Mouse (Mus musculus): ENCODE data around the gene Klhl42. TPM values are rescaled to one million over a fixed set of nuclear protein-coding genes. Genes with fewer than 3 reads are reported as not detected.

Gene Klhl42
- polyA plus RNA-seq, 1 experiment from 2014 or later: 11.2 TPM

DNA sequence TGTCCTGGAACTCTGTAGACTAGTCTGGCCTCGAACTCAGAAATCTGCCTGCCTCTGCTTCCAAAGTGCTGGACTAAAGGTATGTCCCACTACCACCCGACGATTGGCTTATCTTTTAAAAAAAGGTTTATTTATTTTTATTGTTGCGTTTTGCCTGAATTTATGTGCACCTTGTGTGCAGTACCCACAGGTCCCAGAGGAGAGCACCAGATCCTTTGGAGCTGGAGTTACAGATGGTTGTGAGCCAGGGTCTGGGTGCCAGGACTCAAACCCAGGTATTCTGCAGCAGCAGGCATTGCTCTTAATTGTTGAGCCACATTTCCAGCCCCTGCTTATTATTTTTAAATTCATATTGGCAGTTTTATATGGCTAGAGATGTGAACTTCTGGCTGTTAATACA, 4.9 kb downstream of the Klhl42 start:
- WGBS: 94% methylated on average over 4 of the region's 4 CpGs
- H3K27me3 ChIP-seq (replicated peaks; ENCODE audit: control insufficient read depth, insufficient read depth, low read length): no peaks in the 10 kb centered on the region
- no peak for ATAC-seq (replicated peaks; ENCODE audit: low FRiP score, low TSS enrichment, low read depth)

GRCm38 (mm10) chr6:147096934-147097333, 5.8 kb downstream of the Klhl42 start:
- ATAC-seq (replicated peaks; ENCODE audit: low FRiP score, low TSS enrichment, low read depth) (no peak), DNase-seq (ENCODE audit: low spot score) (no peak)
- Histone ChIP-seq H3K36me3 (ENCODE audit: control insufficient read depth, insufficient read depth, low read length) (peaks cover 23% of the 10 kb centered on the region), H3K27me3 (replicated peaks; ENCODE audit: control insufficient read depth, insufficient read depth, low read length) (no peaks in the 10 kb centered on the region), H3K4me1 (replicated peaks; ENCODE audit: control insufficient read depth, insufficient read depth, low read length) (peaks cover 22% of the 10 kb centered on the region), H3K9me3 (ENCODE audit: control insufficient read depth, low read length) (no peaks in the 10 kb centered on the region), H3K27ac (ENCODE audit: low read depth) (no peak overlapping the region), H3K9ac (ENCODE audit: low read length) (no peak overlapping the region), H3K4me3 (ENCODE audit: low read depth, low read length) (no peak overlapping the region), H3K4me2 (ENCODE audit: low read length) (no peak overlapping the region)
- 71% methylated on average over 3 of the region's 3 CpGs for WGBS

More for the DNA sequence above, 4.9 kb downstream of the Klhl42 start:
- Histone ChIP-seq H3K9ac (ENCODE audit: low read length) (no peak overlapping the region), H3K27ac (ENCODE audit: low read depth) (no peak overlapping the region), H3K9me3 (ENCODE audit: control insufficient read depth, low read length) (no peaks in the 10 kb centered on the region), H3K4me2 (ENCODE audit: low read length) (no peak overlapping the region), H3K4me1 (replicated peaks; ENCODE audit: control insufficient read depth, insufficient read depth, low read length) (peaks cover 22% of the 10 kb centered on the region), H3K36me3 (ENCODE audit: control insufficient read depth, insufficient read depth, low read length) (peaks cover 19% of the 10 kb centered on the region), H3K4me3 (ENCODE audit: low read depth, low read length) (no peak overlapping the region)
- DNase-seq (ENCODE audit: low spot score): no peak

- Histone ChIP-seq H3K4me3 (ENCODE audit: low read depth, low read length) (no peak overlapping the region), H3K36me3 (ENCODE audit: control insufficient read depth, insufficient read depth, low read length) (peaks cover 28% of the 10 kb centered on the region), H3K9me3 (ENCODE audit: control insufficient read depth, low read length) (no peaks in the 10 kb centered on the region), H3K27me3 (replicated peaks; ENCODE audit: control insufficient read depth, insufficient read depth, low read length) (no peaks in the 10 kb centered on the region), H3K4me1 (replicated peaks; ENCODE audit: control insufficient read depth, insufficient read depth, low read length) (peaks cover 19% of the 10 kb centered on the region), H3K4me2 (ENCODE audit: low read length) (no peak overlapping the region), H3K27ac (ENCODE audit: low read depth) (no peak overlapping the region), H3K9ac (ENCODE audit: low read length) (no peak overlapping the region)
- WGBS: 46% methylated on average over 8 of the region's 8 CpGs
- ATAC-seq (replicated peaks; ENCODE audit: low FRiP score, low TSS enrichment, low read depth) (no peak), DNase-seq (ENCODE audit: low spot score) (no peak)
These were observed 6.3 kb downstream of the Klhl42 start for GRCm38 (mm10) chr6:147097346-147097929.

DNA sequence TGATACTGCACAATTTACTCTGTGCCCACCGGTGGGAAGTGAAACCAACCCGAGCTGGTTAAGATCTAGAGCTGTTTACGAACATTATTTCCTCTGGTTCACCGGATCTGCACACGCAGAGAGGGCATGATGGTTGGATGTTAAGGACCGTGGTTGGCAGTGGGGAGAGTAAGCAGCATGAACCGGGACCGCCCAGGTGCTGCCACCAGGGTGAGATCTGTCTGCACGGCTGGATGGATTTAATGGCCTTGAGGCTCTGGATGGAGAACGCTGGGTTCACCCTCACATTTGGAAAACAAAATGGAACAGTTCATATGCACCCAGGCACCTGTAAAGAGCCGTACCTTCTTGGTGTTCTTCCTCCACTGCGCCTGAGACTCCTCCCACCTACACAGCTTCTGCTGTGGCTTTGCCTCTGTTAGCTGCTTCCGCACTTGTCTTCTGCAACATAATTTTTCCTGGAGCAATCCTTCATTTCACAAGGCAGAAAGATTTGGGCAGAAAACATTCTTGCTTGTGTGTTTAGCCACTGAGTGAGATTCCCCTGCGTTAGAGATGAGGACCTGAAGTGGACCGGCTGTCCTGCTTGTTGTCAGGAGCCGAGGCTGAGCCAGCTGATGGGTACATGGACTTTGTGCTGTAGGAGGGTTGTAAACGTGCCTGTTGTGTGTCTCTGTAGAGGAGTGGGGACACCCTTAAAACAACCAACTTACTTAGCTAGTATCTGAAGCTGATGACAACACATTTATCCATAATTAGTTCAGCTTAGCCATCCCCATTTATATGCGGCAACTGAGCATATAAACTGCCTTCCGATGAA, 8.5 kb downstream of the Klhl42 start:
- Histone ChIP-seq H3K27ac (ENCODE audit: low read depth) (no peak overlapping the region), H3K9me3 (ENCODE audit: control insufficient read depth, low read length) (no peaks in the 10 kb centered on the region), H3K27me3 (replicated peaks; ENCODE audit: control insufficient read depth, insufficient read depth, low read length) (no peaks in the 10 kb centered on the region), H3K4me2 (ENCODE audit: low read length) (no peak overlapping the region), H3K4me3 (ENCODE audit: low read depth, low read length) (no peak overlapping the region), H3K4me1 (replicated peaks; ENCODE audit: control insufficient read depth, insufficient read depth, low read length) (peaks cover 6% of the 10 kb centered on the region; the same call in 1 of the 2 replicates), H3K36me3 (ENCODE audit: control insufficient read depth, insufficient read depth, low read length) (peaks cover 38% of the 10 kb centered on the region), H3K9ac (ENCODE audit: low read length) (no peak overlapping the region)
- WGBS: 48% methylated on average over 19 of the region's 19 CpGs
- ATAC-seq (replicated peaks; ENCODE audit: low FRiP score, low TSS enrichment, low read depth): no peak
- DNase-seq (ENCODE audit: low spot score): no peak

DNA sequence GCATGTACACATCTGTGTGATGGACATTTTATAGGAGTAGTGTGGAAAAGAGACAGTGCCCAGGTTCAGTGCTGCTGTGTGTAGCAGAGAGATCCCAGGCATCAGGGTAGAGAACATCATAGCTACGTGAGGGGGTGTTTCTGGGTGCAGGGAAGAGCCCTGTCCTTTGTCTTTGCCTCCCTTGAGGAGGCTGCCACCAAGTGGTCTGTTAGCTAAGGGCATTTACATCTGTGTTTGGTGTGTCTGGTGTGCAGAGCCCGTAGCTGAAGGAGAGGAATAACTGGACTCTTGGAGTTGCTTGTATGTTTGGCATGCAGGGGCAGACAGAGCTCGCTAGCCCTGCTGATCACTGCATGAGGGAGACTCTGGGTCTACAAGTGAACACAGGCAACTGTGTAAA, 11.1 kb downstream of the Klhl42 start:
- peaks cover 32% of the 10 kb centered on the region for H3K36me3 ChIP-seq (ENCODE audit: control insufficient read depth, insufficient read depth, low read length)
- no peak overlapping the region for H3K27ac ChIP-seq (ENCODE audit: low read depth)
- WGBS: 84% methylated on average over 3 of the region's 3 CpGs
- no peak for DNase-seq (ENCODE audit: low spot score)
- H3K4me3 ChIP-seq (ENCODE audit: low read depth, low read length): no peak overlapping the region
- 0 out of 2 replicates have a peak, but pooled peaks cover 5% of the 10 kb centered on the region for H3K4me1 ChIP-seq (replicated peaks; ENCODE audit: control insufficient read depth, insufficient read depth, low read length)
- H3K27me3 ChIP-seq (replicated peaks; ENCODE audit: control insufficient read depth, insufficient read depth, low read length): no peaks in the 10 kb centered on the region
- no peaks in the 10 kb centered on the region for H3K9me3 ChIP-seq (ENCODE audit: control insufficient read depth, low read length)
- no peak for ATAC-seq (replicated peaks; ENCODE audit: low FRiP score, low TSS enrichment, low read depth)
- no peak overlapping the region for H3K9ac ChIP-seq (ENCODE audit: low read length)
- H3K4me2 ChIP-seq (ENCODE audit: low read length): no peak overlapping the region

DNA sequence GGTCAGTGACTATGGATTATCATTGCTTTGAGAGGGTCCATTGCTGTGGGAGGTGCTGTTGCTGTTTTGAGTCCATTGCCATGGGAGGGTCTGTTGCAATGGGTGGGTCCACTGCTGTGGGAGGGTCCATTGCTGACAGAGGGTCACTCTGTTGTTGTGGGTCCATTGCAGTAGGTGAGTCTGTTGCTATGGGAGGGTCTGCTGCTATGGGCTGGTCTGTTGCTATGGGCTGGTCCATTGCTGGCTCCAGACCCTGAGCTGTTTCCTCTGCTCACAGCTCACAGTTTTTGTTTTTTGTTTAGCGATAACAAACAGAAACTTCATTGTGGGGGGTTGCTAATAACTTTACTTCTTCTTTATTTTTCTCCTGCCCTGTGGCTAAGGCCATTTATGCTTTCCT, 14.3 kb downstream of the Klhl42 start:
- no peaks in the 10 kb centered on the region for H3K9me3 ChIP-seq (ENCODE audit: control insufficient read depth, low read length)
- no peak overlapping the region for H3K4me2 ChIP-seq (ENCODE audit: low read length)
- H3K4me3 ChIP-seq (ENCODE audit: low read depth, low read length): no peak overlapping the region
- H3K4me1 ChIP-seq (replicated peaks; ENCODE audit: control insufficient read depth, insufficient read depth, low read length): no peaks in the 10 kb centered on the region
- H3K36me3 ChIP-seq (ENCODE audit: control insufficient read depth, insufficient read depth, low read length): peaks cover 60% of the 10 kb centered on the region
- H3K9ac ChIP-seq (ENCODE audit: low read length): no peak overlapping the region
- ATAC-seq (replicated peaks; ENCODE audit: low FRiP score, low TSS enrichment, low read depth) (no peak), DNase-seq (ENCODE audit: low spot score) (no peak)
- no peak overlapping the region for H3K27ac ChIP-seq (ENCODE audit: low read depth)
- WGBS: 100% methylated on average over 1 of the region's 1 CpGs
- H3K27me3 ChIP-seq (replicated peaks; ENCODE audit: control insufficient read depth, insufficient read depth, low read length): no peaks in the 10 kb centered on the region

GRCm38 (mm10) chr6:147106716-147107115, 15.5 kb downstream of the Klhl42 start:
- Histone ChIP-seq H3K4me3 (ENCODE audit: low read depth, low read length) (no peak overlapping the region), H3K27me3 (replicated peaks; ENCODE audit: control insufficient read depth, insufficient read depth, low read length) (no peaks in the 10 kb centered on the region), H3K27ac (ENCODE audit: low read depth) (no peak overlapping the region), H3K36me3 (ENCODE audit: control insufficient read depth, insufficient read depth, low read length) (peaks cover 62% of the 10 kb centered on the region), H3K9ac (ENCODE audit: low read length) (no peak overlapping the region), H3K9me3 (ENCODE audit: control insufficient read depth, low read length) (no peaks in the 10 kb centered on the region), H3K4me2 (ENCODE audit: low read length) (no peak overlapping the region), H3K4me1 (replicated peaks; ENCODE audit: control insufficient read depth, insufficient read depth, low read length) (no peaks in the 10 kb centered on the region)
- DNase-seq (ENCODE audit: low spot score) (no peak), ATAC-seq (replicated peaks; ENCODE audit: low FRiP score, low TSS enrichment, low read depth) (no peak)
- 96% methylated on average over 6 of the region's 6 CpGs for WGBS

DNA sequence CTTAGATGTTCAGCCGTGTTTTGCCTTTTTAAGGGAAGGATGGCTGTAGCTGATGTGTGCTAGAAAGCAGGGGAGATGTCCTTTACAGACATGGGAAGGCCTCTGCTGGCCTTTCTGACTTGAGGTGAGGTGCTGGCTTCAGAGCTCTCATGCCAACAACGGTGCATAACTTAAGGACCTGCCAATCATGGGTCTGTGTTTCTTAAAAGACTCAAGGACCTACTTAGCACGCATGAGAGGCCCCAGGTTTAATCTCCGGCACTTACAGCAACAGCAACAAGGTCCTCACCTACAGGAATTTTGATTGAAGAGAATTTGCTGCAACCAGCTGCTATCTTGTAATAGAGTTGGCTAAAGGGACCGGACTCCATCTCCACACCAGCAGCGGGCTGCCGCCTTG, 18.1 kb downstream of the Klhl42 start:
- H3K27me3 ChIP-seq (replicated peaks; ENCODE audit: control insufficient read depth, insufficient read depth, low read length): no peaks in the 10 kb centered on the region
- no peaks in the 10 kb centered on the region for H3K4me1 ChIP-seq (replicated peaks; ENCODE audit: control insufficient read depth, insufficient read depth, low read length)
- peaks cover 52% of the 10 kb centered on the region for H3K36me3 ChIP-seq (ENCODE audit: control insufficient read depth, insufficient read depth, low read length)
- no peak overlapping the region for H3K27ac ChIP-seq (ENCODE audit: low read depth)
- no peak overlapping the region for H3K4me3 ChIP-seq (ENCODE audit: low read depth, low read length)
- ATAC-seq (replicated peaks; ENCODE audit: low FRiP score, low TSS enrichment, low read depth) (no peak), DNase-seq (ENCODE audit: low spot score) (no peak)
- 88% methylated on average over 7 of the region's 7 CpGs for WGBS
- no peak overlapping the region for H3K4me2 ChIP-seq (ENCODE audit: low read length)
- H3K9me3 ChIP-seq (ENCODE audit: control insufficient read depth, low read length): no peaks in the 10 kb centered on the region
- H3K9ac ChIP-seq (ENCODE audit: low read length): no peak overlapping the region

DNA sequence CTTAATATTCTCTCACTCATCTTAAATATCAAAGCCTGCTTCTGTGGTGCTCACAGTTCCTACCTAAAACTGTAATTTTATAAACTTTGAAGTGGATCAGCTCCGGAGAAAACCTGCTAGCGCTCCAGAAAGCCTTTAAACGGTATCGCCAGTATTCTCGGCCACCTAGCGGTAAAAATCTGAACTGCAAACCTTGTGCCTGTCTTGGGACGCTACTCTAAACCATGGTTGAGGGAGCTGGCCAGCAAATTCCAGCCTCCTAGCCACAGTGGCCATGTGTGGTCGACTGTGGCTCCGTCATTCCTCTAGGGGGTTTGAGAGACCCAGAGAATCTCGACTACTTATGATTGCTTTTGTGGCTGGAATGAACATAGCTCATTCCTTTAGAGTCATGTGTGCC, 25.4 kb downstream of the Klhl42 start:
- ATAC-seq (replicated peaks; ENCODE audit: low FRiP score, low TSS enrichment, low read depth) (no peak), DNase-seq (ENCODE audit: low spot score) (peak; percentile 95)
- H3K4me3 ChIP-seq (ENCODE audit: low read depth, low read length): no peak overlapping the region
- 7% methylated on average over 10 of the region's 10 CpGs for WGBS
- no peaks in the 10 kb centered on the region for H3K4me1 ChIP-seq (replicated peaks; ENCODE audit: control insufficient read depth, insufficient read depth, low read length)
- H3K27ac ChIP-seq (ENCODE audit: low read depth): no peak overlapping the region
- no peaks in the 10 kb centered on the region for H3K27me3 ChIP-seq (replicated peaks; ENCODE audit: control insufficient read depth, insufficient read depth, low read length)
- peaks cover 9% of the 10 kb centered on the region; the same call in 1 of the 2 replicates for H3K36me3 ChIP-seq (ENCODE audit: control insufficient read depth, insufficient read depth, low read length)
- H3K9ac ChIP-seq (ENCODE audit: low read length): no peak overlapping the region
- no peaks in the 10 kb centered on the region for H3K9me3 ChIP-seq (ENCODE audit: control insufficient read depth, low read length)
- H3K4me2 ChIP-seq (ENCODE audit: low read length): no peak overlapping the region
